Mouse (Mus musculus) ES-CJ7 (cell line): Measurements from ENCODE around the gene Cplx1.
A peak's percentile ranks its signal among the peaks of the same experiment; 100 is the strongest.

ENCODE experiments used
- DNase-seq: peaks from one replicate; pipeline ENCODE4 v3.0.0; 2011; ENCODE audit warnings: low read depth, low spot score

Gene Cplx1

GRCm38 (mm10) chr5:108549489-108550206, at the start of gene Cplx1:
Cplx1 (minus strand) TSS chr5:108550024.
- peak; percentile 67 for DNase-seq

GRCm38 (mm10) chr5:108581361-108581891, 31.6 kb upstream of the Cplx1 start:
- no peak for DNase-seq

DNA sequence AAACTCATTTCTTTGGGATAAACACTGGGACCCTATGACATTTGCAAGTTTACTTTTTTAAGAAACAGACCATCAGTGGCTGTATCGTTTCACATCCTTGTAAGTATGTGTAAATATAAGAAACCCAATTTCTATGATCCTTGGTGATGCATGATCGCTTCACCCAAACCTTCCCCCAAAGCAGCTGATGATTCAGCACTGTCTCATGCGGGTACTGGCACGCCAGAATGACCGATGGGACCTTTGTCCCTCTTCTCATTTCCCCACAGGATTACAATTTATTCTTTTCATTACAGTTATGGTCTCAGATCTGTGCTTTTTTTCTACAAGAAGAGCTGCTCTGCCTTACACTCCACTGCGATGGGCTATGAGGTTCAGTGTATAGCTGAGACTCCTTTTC, 23.2 kb upstream of the Cplx1 start:
- DNase-seq = no peak

GRCm38 (mm10) chr5:108570991-108571390, 21.2 kb upstream of the Cplx1 start:
- DNase-seq = no peak

DNA sequence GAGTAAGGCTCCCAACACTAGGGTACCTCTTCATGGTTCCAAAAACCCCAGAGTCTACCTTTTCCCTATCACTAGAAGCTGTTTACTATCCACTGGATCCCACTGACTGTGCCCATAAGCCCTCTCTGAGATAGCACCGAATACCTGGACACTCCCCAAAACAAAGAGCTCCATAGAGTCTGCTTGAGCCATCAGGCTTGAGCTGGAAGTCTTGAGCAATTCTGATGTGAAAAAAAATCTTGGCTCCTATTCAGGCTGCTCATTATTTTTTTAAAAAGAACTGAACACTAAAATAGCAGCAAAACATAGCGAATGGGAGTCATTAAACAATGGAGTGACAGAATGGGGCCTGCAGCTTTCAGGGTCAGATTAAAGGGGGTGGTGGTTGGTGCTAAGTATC, 17.3 kb upstream of the Cplx1 start:
- no peak for DNase-seq

- no peak for DNase-seq
Measured at GRCm38 (mm10) chr5:108566523-108566922, 16.7 kb upstream of the Cplx1 start.

DNA sequence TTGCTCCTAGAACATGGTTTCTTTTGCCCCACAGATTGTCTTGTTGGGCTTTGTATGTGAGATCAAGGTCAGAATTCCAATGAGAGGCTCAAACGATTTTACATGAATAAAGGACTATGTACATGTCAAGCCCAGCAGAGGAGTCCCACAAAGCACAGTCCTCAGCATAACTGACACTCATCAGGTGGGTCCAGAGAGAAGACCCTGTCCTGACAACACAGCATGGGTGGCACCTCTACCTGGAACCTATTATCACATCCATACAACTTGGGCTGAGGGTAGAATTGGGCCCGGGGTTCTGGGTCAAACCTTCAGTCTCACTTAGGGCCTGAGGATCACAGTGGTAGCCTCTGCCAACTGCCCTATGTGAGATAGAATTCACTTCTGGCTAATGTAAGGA, 15.6 kb upstream of the Cplx1 start:
- no peak for DNase-seq

- DNase-seq = no peak
Measured at GRCm38 (mm10) chr5:108564346-108564745, 14.5 kb upstream of the Cplx1 start.

DNA sequence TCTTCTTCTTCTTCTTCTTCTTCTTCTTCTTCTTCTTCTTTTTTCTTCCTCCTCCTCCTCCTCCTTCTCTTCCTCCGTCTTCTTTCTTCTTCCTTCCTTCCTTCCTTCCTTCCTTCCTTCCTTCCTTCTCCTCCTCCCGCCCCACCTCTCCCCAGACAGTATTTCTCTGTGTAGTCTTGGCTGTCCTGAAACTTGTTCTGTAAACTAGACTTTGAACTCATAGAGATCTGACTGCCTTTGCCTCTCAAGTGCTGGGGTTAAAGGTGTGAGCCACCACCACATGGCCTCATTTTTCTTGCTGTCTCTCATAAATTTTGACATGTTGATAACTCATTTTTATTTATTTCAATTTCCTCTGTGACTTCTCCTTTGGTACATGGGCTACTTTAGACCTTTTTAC, 12.7 kb upstream of the Cplx1 start:
- DNase-seq = no peak

- no peak for DNase-seq
Measured at GRCm38 (mm10) chr5:108556986-108557385, 7.2 kb upstream of the Cplx1 start.

- no peak for DNase-seq
Measured at GRCm38 (mm10) chr5:108554041-108554440, 4.2 kb upstream of the Cplx1 start.

GRCm38 (mm10) chr5:108550207-108550594, 377 bp upstream of the Cplx1 start:
- peak; percentile 39 for DNase-seq

DNA sequence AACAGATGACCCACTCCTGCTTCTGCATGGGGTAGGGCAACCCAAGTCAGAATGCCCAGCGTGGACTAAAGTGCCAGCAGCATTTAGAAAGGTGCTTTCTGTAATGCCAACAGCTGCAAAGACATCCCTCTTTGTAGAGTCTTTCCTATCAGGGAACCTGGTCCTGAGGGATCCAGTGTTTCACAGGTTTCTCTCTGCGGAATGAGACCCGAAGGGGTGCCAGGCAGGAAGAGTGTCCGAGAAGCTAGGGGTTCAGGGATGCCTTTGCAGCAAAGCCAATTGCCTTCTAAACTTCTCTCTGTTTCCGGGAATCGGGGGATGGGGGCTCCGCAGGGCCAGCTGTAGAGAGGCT, 711 bp downstream of the Cplx1 start:
- no peak for DNase-seq

GRCm38 (mm10) chr5:108547636-108548035, 2.2 kb downstream of the Cplx1 start:
- no peak for DNase-seq

GRCm38 (mm10) chr5:108543516-108544291, 6.1 kb downstream of the Cplx1 start:
- no peak for DNase-seq

- DNase-seq = no peak
Measured at GRCm38 (mm10) chr5:108534188-108534587, 15.6 kb downstream of the Cplx1 start.

DNA sequence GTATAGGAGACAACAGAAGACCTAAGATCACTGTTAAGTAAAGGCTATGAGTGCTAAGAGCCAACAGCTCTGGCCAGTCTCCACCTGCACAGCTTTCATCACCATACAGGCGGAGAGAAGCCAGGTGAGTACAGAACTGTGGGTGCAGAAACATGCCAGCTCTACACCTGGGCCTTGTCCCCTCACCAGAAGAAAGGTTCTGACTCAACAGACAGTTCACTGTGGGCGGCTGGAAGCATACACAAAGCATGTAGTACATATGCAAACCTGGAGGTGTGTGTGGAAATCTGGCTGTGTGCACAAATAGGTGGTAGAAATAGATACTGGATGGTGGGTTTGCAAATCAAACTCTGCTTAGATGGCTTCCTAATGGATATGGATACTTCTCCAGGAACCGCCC, 27.2 kb downstream of the Cplx1 start:
- no peak for DNase-seq

GRCm38 (mm10) chr5:108521896-108522295, 27.9 kb downstream of the Cplx1 start:
- no peak for DNase-seq

DNA sequence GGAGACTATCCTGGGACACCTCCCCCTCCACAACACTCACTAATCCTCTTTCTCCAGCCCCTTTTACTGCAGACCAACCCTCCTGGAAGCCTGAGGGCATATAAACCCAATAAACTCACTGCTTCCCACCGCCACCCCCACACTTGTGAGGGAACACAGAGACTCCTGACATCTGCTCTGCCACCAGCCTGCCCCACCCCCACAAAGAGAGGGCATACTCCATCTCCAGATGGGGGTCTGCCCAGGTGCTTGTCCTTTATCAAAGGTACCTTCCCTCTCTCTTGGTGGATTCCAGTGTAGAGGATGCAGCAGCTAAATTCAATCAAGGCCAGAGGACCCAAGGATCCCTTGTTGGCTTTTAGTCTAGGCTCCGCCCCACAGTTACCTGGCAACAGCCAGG, 28.8 kb downstream of the Cplx1 start:
- no peak for DNase-seq

DNA sequence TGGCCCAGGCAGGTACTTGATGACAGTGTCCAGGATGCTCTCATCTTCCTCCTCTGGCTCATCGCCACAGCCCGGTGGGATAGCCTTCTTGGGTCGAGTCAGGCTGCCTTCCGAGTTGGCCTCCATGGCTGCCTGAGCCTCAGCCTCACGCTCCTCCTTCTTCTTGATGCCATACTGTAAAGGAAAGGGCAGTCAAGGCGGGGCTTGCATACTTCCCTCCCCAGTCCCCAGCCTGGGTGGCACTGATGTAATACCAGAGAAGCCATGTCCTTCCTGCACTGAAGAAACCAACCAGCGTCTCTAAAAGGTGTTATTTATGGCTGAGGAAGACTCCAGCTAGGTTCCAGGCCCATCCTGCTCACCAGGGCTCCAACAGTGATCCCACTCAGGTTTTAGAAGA, 29.7 kb downstream of the Cplx1 start:
- DNase-seq = no peak

- peak; percentile 38 for DNase-seq
Measured at GRCm38 (mm10) chr5:108518951-108519350, 30.9 kb downstream of the Cplx1 start.

DNA sequence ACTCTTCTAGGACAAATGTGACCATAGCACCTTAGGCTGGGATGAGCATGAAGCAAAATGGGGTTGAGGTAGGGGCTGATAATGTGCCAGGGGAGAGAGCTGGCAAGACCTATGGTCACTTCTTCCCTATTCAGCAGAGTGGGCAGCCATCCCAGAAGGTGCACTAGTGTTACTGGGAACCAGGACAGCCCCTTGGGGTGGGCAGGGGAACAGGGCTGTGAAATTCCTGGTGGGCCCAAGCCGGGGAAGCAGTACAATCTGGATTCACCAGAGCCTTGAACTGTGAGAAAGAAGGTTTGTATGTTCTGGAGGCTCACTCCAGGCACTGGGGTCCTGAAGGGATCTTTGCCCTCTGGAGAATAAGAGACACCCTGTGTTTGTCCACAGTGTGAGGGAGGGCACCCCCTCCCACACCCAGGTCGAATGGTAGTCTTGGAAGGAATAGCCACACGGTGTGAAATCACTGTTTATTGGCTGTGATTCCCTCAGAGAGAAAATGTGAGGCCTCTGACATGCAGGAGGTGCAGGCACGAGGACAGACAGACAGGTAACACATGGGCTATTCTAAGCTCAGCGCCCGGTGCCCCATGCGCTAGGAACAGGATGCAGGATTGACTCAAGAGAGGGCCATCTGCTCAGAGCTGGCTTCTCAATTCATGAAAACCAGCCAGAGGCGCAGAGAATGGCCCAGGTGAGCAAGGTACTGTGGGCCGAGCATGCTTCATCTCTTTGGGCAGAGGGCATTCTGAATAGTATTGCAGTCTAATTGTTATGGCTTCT, 31.5 kb downstream of the Cplx1 start:
- DNase-seq = peak; percentile 16
